Mouse (Mus musculus) forebrain, embryonic 15.5 days (tissue): Measurements from ENCODE around the gene Gm49601. TPM values are rescaled to one million over a fixed set of nuclear protein-coding genes. Genes with fewer than 3 reads are reported as not detected.

Source experiments
- ATAC-seq: fragments of 200-750 bp; cut with Nextera tagmentation; replicated peaks from 2 replicates; pipeline ENCODE4 v1.8.0; 2017; ENCODE audit warnings: mild to moderate bottlenecking, moderate TSS enrichment, moderate library complexity
- H3K27ac ChIP-seq: fragments of 300-500 bp; sonication (generic); replicated peaks from 2 replicates; pipeline ENCODE4 v1.5.1; 2015; ENCODE audit warnings: mild to moderate bottlenecking, inconsistent platforms
- H3K27me3 ChIP-seq: fragments of 300-500 bp; sonication (generic); 2 replicates; pipeline ENCODE4 v1.6.1; 2015; ENCODE audit warnings: inconsistent platforms
- H3K36me3 ChIP-seq: fragments of 300-500 bp; sonication (generic); 2 replicates; pipeline ENCODE4 v1.6.1; 2015; ENCODE audit warnings: mild to moderate bottlenecking, inconsistent platforms
- H3K4me1 ChIP-seq: fragments of 300-500 bp; sonication (generic); 2 replicates; pipeline ENCODE4 v1.6.1; 2015; ENCODE audit warnings: inconsistent platforms
- H3K4me2 ChIP-seq: fragments of 300-500 bp; sonication (generic); replicated peaks from 2 replicates; pipeline ENCODE4 v1.6.1; 2015; ENCODE audit warnings: mild to moderate bottlenecking, inconsistent platforms
- H3K4me3 ChIP-seq: fragments of 300-500 bp; sonication (generic); 2 replicates; pipeline ENCODE4 v1.5.1; 2015; ENCODE audit warnings: mild to moderate bottlenecking, inconsistent platforms
- H3K9ac ChIP-seq: fragments of 300-500 bp; sonication (generic); replicated peaks from 2 replicates; pipeline ENCODE4 v1.6.1; 2015; ENCODE audit warnings: mild to moderate bottlenecking, inconsistent platforms
- H3K9me3 ChIP-seq: fragments of 300-500 bp; sonication (generic); 2 replicates; pipeline ENCODE4 v1.6.1; 2016; ENCODE audit warnings: inconsistent platforms
- WGBS: fragments of 180-500 bp; shearing (Covaris S2); methylation state at CpG from one replicate; pipeline ENCODE4 v1.1.7; 2015; ENCODE audit warnings: mixed read lengths; 5-methylcytosine and 5-hydroxymethylcytosine counted together
- polyA plus RNA-seq: library from polyadenylated mRNA; unstranded; fragments of >200 nt; fragmentation: Nextera tagmentation; extraction: Ambion mirVana; gene quantifications from 2 replicates; pipeline ENCODE4 v1.2.1, GENCODE M21; 2015

The Gm49601 gene
- polyA plus RNA-seq: 20.5 and 22.0 TPM in 2 replicates

GRCm38 (mm10) chr16:18626376-18626878, at the start of gene Gm49601:
Gene Gm49601 (minus strand): TSS chr16:18626427.
- under 1% methylated on average over 65 of the region's 65 CpGs for WGBS
- peaks cover 47% of the 10 kb centered on the region for H3K27me3 ChIP-seq

GRCm38 (mm10) chr16:18673005-18673404, 46.8 kb upstream of the Gm49601 start:
- no peak overlapping the region for H3K9ac ChIP-seq
- no peaks in the 10 kb centered on the region for H3K27me3 ChIP-seq
- H3K9me3 ChIP-seq: no peaks in the 10 kb centered on the region
- no peaks in the 10 kb centered on the region for H3K36me3 ChIP-seq
- H3K4me3 ChIP-seq: no peak overlapping the region
- no peak overlapping the region for H3K27ac ChIP-seq
- H3K4me2 ChIP-seq: no peak overlapping the region
- no peaks in the 10 kb centered on the region for H3K4me1 ChIP-seq
- 87% methylated on average over 3 of the region's 3 CpGs for WGBS
- ATAC-seq: no peak

More at GRCm38 (mm10) chr16:18626376-18626878, at the start of gene Gm49601:
- H3K9ac ChIP-seq: peak within 1 kb of the TSS; percentile 53
- H3K9me3 ChIP-seq: no peaks in the 10 kb centered on the region
- peaks cover 35% of the 10 kb centered on the region for H3K36me3 ChIP-seq
- ATAC-seq: peak; percentile 24
- peak within 1 kb of the TSS; percentile 87 for H3K4me3 ChIP-seq
- H3K4me2 ChIP-seq: peak within 1 kb of the TSS; percentile 87
- no peak within 1 kb of the TSS for H3K27ac ChIP-seq
- H3K4me1 ChIP-seq: peaks cover 46% of the 10 kb centered on the region

GRCm38 (mm10) chr16:18672027-18672426, 45.8 kb upstream of the Gm49601 start:
- no peak for ATAC-seq

GRCm38 (mm10) chr16:18669914-18670313, 43.7 kb upstream of the Gm49601 start:
- Histone ChIP-seq H3K4me1 (no peaks in the 10 kb centered on the region), H3K36me3 (no peaks in the 10 kb centered on the region), H3K9ac (no peak overlapping the region), H3K9me3 (no peaks in the 10 kb centered on the region), H3K27ac (no peak overlapping the region), H3K4me3 (no peak overlapping the region), H3K27me3 (no peaks in the 10 kb centered on the region), H3K4me2 (no peak overlapping the region)
- no peak for ATAC-seq
- WGBS: 73% methylated on average over 6 of the region's 6 CpGs

More at GRCm38 (mm10) chr16:18672027-18672426, 45.8 kb upstream of the Gm49601 start:
- Histone ChIP-seq H3K4me1 (no peaks in the 10 kb centered on the region), H3K27ac (no peak overlapping the region), H3K4me3 (no peak overlapping the region), H3K36me3 (no peaks in the 10 kb centered on the region), H3K9ac (no peak overlapping the region), H3K27me3 (no peaks in the 10 kb centered on the region), H3K4me2 (no peak overlapping the region), H3K9me3 (no peaks in the 10 kb centered on the region)
- 75% methylated on average over 5 of the region's 5 CpGs for WGBS

GRCm38 (mm10) chr16:18658597-18658996, 32.4 kb upstream of the Gm49601 start:
- H3K9ac ChIP-seq: no peak overlapping the region
- WGBS: 79% methylated on average over 4 of the region's 4 CpGs
- no peaks in the 10 kb centered on the region for H3K36me3 ChIP-seq
- H3K27me3 ChIP-seq: no peaks in the 10 kb centered on the region
- no peaks in the 10 kb centered on the region for H3K4me1 ChIP-seq
- no peaks in the 10 kb centered on the region for H3K9me3 ChIP-seq
- no peak overlapping the region for H3K27ac ChIP-seq
- no peak overlapping the region for H3K4me3 ChIP-seq
- ATAC-seq: no peak
- H3K4me2 ChIP-seq: no peak overlapping the region

GRCm38 (mm10) chr16:18655372-18656098, 29.3 kb upstream of the Gm49601 start:
- ATAC-seq: no peak
- WGBS: 62% methylated on average over 5 of the region's 5 CpGs
- no peaks in the 10 kb centered on the region for H3K27me3 ChIP-seq
- H3K36me3 ChIP-seq: no peaks in the 10 kb centered on the region
- no peaks in the 10 kb centered on the region for H3K9me3 ChIP-seq
- H3K4me3 ChIP-seq: no peak overlapping the region
- no peaks in the 10 kb centered on the region for H3K4me1 ChIP-seq
- no peak overlapping the region for H3K4me2 ChIP-seq
- no peak overlapping the region for H3K9ac ChIP-seq
- no peak overlapping the region for H3K27ac ChIP-seq

- Histone ChIP-seq H3K4me1 (no peaks in the 10 kb centered on the region), H3K9ac (no peak overlapping the region), H3K4me3 (no peak overlapping the region), H3K27me3 (no peaks in the 10 kb centered on the region), H3K36me3 (no peaks in the 10 kb centered on the region), H3K9me3 (no peaks in the 10 kb centered on the region), H3K4me2 (no peak overlapping the region), H3K27ac (no peak overlapping the region)
- 87% methylated on average over 6 of the region's 6 CpGs for WGBS
- no peak for ATAC-seq
These were observed 27.3 kb upstream of the Gm49601 start for GRCm38 (mm10) chr16:18653290-18654160.

- WGBS: 72% methylated on average over 3 of the region's 3 CpGs
These were observed 22.9 kb upstream of the Gm49601 start for GRCm38 (mm10) chr16:18649126-18649525.

GRCm38 (mm10) chr16:18645329-18645728, 19.1 kb upstream of the Gm49601 start:
- Histone ChIP-seq H3K4me2 (no peak overlapping the region), H3K9me3 (no peaks in the 10 kb centered on the region), H3K9ac (no peak overlapping the region), H3K27ac (no peak overlapping the region), H3K4me3 (no peak overlapping the region), H3K27me3 (no peaks in the 10 kb centered on the region), H3K4me1 (no peaks in the 10 kb centered on the region), H3K36me3 (no peaks in the 10 kb centered on the region)
- WGBS: 71% methylated on average over 6 of the region's 6 CpGs
- no peak for ATAC-seq

More at GRCm38 (mm10) chr16:18649126-18649525, 22.9 kb upstream of the Gm49601 start:
- no peaks in the 10 kb centered on the region for H3K4me1 ChIP-seq
- H3K9ac ChIP-seq: no peak overlapping the region
- no peaks in the 10 kb centered on the region for H3K9me3 ChIP-seq
- no peak overlapping the region for H3K27ac ChIP-seq
- no peak for ATAC-seq
- no peak overlapping the region for H3K4me3 ChIP-seq
- no peaks in the 10 kb centered on the region for H3K36me3 ChIP-seq
- H3K27me3 ChIP-seq: no peaks in the 10 kb centered on the region
- H3K4me2 ChIP-seq: no peak overlapping the region

GRCm38 (mm10) chr16:18644485-18644884, 18.3 kb upstream of the Gm49601 start:
- Histone ChIP-seq H3K9ac (no peak overlapping the region), H3K4me1 (no peaks in the 10 kb centered on the region), H3K9me3 (no peaks in the 10 kb centered on the region), H3K36me3 (no peaks in the 10 kb centered on the region), H3K27ac (no peak overlapping the region), H3K4me3 (no peak overlapping the region), H3K27me3 (no peaks in the 10 kb centered on the region), H3K4me2 (no peak overlapping the region)
- ATAC-seq: no peak
- WGBS: 73% methylated on average over 4 of the region's 4 CpGs

GRCm38 (mm10) chr16:18643406-18643998, 17.3 kb upstream of the Gm49601 start:
- Histone ChIP-seq H3K36me3 (no peaks in the 10 kb centered on the region), H3K27ac (no peak overlapping the region), H3K27me3 (no peaks in the 10 kb centered on the region), H3K9me3 (no peaks in the 10 kb centered on the region), H3K4me2 (no peak overlapping the region), H3K9ac (no peak overlapping the region), H3K4me1 (no peaks in the 10 kb centered on the region), H3K4me3 (no peak overlapping the region)
- WGBS: 83% methylated on average over 11 of the region's 11 CpGs
- ATAC-seq: no peak

- no peaks in the 10 kb centered on the region for H3K9me3 ChIP-seq
- H3K4me3 ChIP-seq: no peak overlapping the region
- H3K4me1 ChIP-seq: no peaks in the 10 kb centered on the region
- H3K27me3 ChIP-seq: no peaks in the 10 kb centered on the region
- WGBS: 81% methylated on average over 4 of the region's 4 CpGs
- H3K4me2 ChIP-seq: no peak overlapping the region
- ATAC-seq: no peak
- H3K27ac ChIP-seq: no peak overlapping the region
- H3K9ac ChIP-seq: no peak overlapping the region
- no peaks in the 10 kb centered on the region for H3K36me3 ChIP-seq
These were observed 16.7 kb upstream of the Gm49601 start for GRCm38 (mm10) chr16:18642897-18643296.
